Mouse (Mus musculus): ENCODE measurements at regions not wholly inside any gene's neighbourhood (a gene's known extent, or its start where the extent isn't known, plus 50 kb on each side); places are given as distances from the start of the nearest gene placed in this dataset.

- peak; percentile 17 for DNase-seq (ENCODE audit: low spot score)
Measured at GRCm38 (mm10) chr14:72783248-72783647, 73.4 kb upstream of the Fndc3a start.

DNA sequence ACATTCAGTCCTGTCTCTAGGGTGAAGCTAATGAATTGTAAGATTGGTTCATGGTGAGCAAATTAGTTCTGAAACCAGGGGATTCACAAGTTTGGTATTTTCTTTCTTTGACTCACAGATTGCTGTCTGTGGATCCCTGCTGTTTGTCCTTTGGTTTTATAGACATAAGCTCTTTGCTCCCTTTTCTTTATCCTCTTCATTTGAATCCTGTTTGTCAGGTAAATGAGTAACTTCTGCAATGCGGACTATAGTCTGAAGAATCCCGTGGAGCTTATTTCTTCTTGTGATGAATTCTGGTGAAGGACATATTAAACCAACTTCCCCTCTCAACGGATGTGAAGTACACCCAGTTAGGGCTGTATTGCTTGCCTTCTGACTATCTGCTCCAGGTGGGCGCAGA, 69.6 kb upstream of the Fndc3a start:
- DNase-seq (ENCODE audit: low spot score) = peak; percentile 13

GRCm38 (mm10) chr14:72778756-72779155, 69.0 kb upstream of the Fndc3a start:
- DNase-seq (ENCODE audit: low spot score) = no peak

GRCm38 (mm10) chr14:72777927-72778560, 68.2 kb upstream of the Fndc3a start:
- no peak for DNase-seq (ENCODE audit: low spot score)

- DNase-seq (ENCODE audit: low spot score) = no peak
Measured at GRCm38 (mm10) chr14:72770237-72770636, 60.4 kb upstream of the Fndc3a start.

- DNase-seq (ENCODE audit: low spot score) = no peak
Measured at GRCm38 (mm10) chr14:72760123-72760522, 50.3 kb upstream of the Fndc3a start.
